Mouse (Mus musculus): Measurements from ENCODE around the gene Sap30bp.

The Sap30bp gene

GRCm38 (mm10) chr11:116000607-116001006 is 67.5 kb downstream of the Sap30bp start:
- no peak for DNase-seq (ENCODE audit: low spot score in 2 of 2)

GRCm38 (mm10) chr11:116001725-116002124 is 68.6 kb downstream of the Sap30bp start:
- DNase-seq (ENCODE audit: low spot score in 2 of 2), result no peak

- no peak for DNase-seq (ENCODE audit: low spot score in 2 of 2)
Observed at GRCm38 (mm10) chr11:116002894-116003293, 69.8 kb downstream of the Sap30bp start.

GRCm38 (mm10) chr11:116004186-116004823 is 71.2 kb downstream of the Sap30bp start:
- DNase-seq (ENCODE audit: low spot score in 2 of 2), result no peak

GRCm38 (mm10) chr11:116004840-116005700 is 72.0 kb downstream of the Sap30bp start:
- DNase-seq (ENCODE audit: low spot score in 2 of 2), result peak; percentile 53 to 73

- no peak for DNase-seq (ENCODE audit: low spot score in 2 of 2)
Observed at GRCm38 (mm10) chr11:116005701-116006419, 72.8 kb downstream of the Sap30bp start.

- no peak for DNase-seq (ENCODE audit: low spot score in 2 of 2)
Observed at GRCm38 (mm10) chr11:116007095-116007850, 74.2 kb downstream of the Sap30bp start.

- no peak for DNase-seq (ENCODE audit: low spot score in 2 of 2)
Observed at GRCm38 (mm10) chr11:116008411-116008810, 75.3 kb downstream of the Sap30bp start.

GRCm38 (mm10) chr11:116008832-116009375 is 75.8 kb downstream of the Sap30bp start:
- no peak for DNase-seq (ENCODE audit: low spot score in 2 of 2)

GRCm38 (mm10) chr11:116009661-116010060 is 76.6 kb downstream of the Sap30bp start:
- no peak for DNase-seq (ENCODE audit: low spot score in 2 of 2)

- DNase-seq (ENCODE audit: low spot score in 2 of 2), result no peak
Observed at GRCm38 (mm10) chr11:116010146-116010545, 77.1 kb downstream of the Sap30bp start.

- DNase-seq (ENCODE audit: low spot score in 2 of 2), result no peak
Observed at GRCm38 (mm10) chr11:116010948-116011347, 77.9 kb downstream of the Sap30bp start.

- no peak for DNase-seq (ENCODE audit: low spot score in 2 of 2)
Observed at GRCm38 (mm10) chr11:116011529-116012261, 78.6 kb downstream of the Sap30bp start.

GRCm38 (mm10) chr11:116012262-116012947 is 79.3 kb downstream of the Sap30bp start, which contains the start of gene Galk1:
Gene Galk1 (minus strand): TSS chr11:116012719.
- DNase-seq (ENCODE audit: low spot score in 2 of 2), result peak; percentile 96 to 97

GRCm38 (mm10) chr11:116014821-116015220 is 81.7 kb downstream of the Sap30bp start:
- no peak for DNase-seq (ENCODE audit: low spot score in 2 of 2)
